Mouse (Mus musculus): ENCODE data around the gene Trim47.
"Not testable (repeated sequence)": the region's sequence is repeated elsewhere in the genome, so short reads cannot be mapped to it uniquely, and the experiment has no call there.

Gene Trim47

GRCm38 (mm10) chr11:116134171-116134570 lies 7.2 kb upstream of the Trim47 start:
- DNase-seq, result no peak

- DNase-seq, result no peak
Observed at GRCm38 (mm10) chr11:116133497-116133896, 6.5 kb upstream of the Trim47 start.

- peak in 1 of 2 experiments; percentile 46 for DNase-seq
Observed at GRCm38 (mm10) chr11:116132366-116133333, 5.6 kb upstream of the Trim47 start.

- DNase-seq, result no peak
Observed at GRCm38 (mm10) chr11:116131349-116132170, 4.5 kb upstream of the Trim47 start.

- DNase-seq, result peak; percentile 88 to 90
Observed at GRCm38 (mm10) chr11:116130488-116131205, 3.6 kb upstream of the Trim47 start, which contains the start of gene Trim65. TSS of gene Trim65 (minus strand) at chr11:116131128.

DNA sequence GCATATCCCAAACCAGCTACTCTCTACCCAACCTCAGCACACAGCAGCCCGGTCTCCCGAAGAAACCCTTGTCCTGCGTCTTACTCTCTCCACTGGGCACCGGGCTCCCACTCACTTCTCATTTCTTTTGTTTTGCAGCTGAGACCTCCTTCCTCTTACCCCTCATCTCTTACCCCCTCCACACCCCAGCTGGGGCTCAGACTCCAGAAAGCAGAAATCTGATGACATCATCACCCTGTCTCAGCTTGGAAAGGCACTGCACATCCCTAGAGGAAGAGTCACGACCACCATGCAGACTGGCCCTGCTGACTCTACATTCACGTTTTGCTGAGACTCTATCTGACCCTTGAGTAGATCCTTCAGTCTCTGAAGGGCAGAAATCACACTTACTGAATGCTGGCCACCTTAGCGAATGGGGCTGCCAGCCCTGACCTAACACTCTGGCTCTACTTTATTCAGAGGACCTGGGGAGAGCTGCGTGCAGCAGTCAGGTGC lies 3.0 kb upstream of the Trim47 start:
- no peak for DNase-seq

GRCm38 (mm10) chr11:116129091-116129790 lies 2.2 kb upstream of the Trim47 start:
- DNase-seq, result no peak

GRCm38 (mm10) chr11:116127986-116128385 lies 976 bp upstream of the Trim47 start:
- DNase-seq, result no peak

GRCm38 (mm10) chr11:116126261-116126660 lies 749 bp downstream of the Trim47 start:
- DNase-seq, result no peak

GRCm38 (mm10) chr11:116121731-116122245 lies 5.2 kb downstream of the Trim47 start:
- not testable (repeated sequence) for DNase-seq

GRCm38 (mm10) chr11:116117819-116118218 lies 9.2 kb downstream of the Trim47 start:
- peak in 1 of 2 experiments; percentile 45 for DNase-seq

DNA sequence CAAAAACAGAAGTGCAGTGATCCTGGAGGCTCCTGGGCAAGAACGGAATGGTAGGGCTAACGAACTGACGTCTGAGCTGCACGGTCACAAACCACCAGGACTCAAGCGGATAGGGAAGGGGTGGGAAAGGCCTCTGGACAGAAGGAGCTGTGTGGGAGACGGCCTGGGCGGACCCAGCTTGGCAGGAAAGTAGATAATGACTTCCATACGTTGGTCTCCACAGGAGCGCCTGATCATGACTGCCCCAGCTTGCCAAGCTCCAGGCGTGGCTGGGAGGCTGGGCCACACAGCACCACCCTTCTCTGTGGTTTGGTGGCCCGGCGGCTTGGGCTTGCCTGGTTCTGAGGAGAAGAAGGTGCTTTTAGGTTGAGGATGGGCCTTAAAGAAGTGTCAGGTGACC lies 9.8 kb downstream of the Trim47 start:
- DNase-seq, result no peak

DNA sequence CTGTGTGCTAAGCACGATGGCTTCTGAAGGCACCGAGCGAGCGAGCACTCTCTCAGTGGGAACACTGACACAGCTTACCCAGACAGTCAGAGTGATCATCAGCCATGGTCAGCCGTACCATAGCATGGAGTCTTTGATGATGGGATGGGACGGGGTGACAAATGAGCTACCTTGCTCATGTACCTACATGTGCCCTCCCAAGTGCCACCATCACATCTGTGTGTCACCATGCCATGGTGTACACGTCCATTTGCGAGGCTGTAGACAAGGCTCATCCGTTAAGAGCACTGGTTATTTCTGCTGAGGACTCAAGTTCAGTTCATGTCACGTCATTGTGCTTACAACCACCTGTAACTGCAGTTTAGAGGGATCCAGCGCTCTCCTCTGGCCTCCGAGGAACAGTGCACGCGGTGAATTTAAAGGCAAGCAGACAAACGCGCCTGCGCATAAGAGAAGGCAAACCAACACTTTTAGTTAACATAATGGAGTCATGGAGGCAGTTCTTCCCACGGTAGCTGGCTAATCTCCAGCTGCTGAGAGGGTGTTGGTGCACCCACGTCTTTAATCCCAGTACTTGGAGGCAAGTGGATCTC lies 15.3 kb downstream of the Trim47 start:
- DNase-seq, result no peak

- DNase-seq, result no peak
Observed at GRCm38 (mm10) chr11:116111067-116111466, 15.9 kb downstream of the Trim47 start.

DNA sequence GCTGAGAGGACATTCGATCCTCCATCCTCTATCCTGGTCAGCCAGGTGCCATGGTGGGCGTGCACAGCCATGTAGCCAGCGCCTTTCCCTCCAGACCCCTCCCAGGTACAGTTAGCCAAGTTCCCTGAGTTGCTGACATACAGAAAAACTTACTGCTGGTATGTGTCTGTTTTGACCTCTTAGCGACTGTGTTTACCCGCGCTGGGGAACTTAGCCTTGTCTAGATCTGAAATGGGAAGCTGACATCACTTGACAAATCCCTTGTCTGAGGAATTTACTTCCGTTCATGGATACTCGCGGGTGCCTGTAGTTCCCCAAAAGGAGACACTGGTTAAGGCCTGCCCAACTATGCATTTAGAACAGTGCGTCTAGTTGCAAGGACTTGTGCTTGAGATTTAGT lies 16.5 kb downstream of the Trim47 start:
- peak in 1 of 2 experiments; percentile 47 for DNase-seq

GRCm38 (mm10) chr11:116110131-116110530 lies 16.9 kb downstream of the Trim47 start:
- peak; percentile 79 to 86 for DNase-seq

DNA sequence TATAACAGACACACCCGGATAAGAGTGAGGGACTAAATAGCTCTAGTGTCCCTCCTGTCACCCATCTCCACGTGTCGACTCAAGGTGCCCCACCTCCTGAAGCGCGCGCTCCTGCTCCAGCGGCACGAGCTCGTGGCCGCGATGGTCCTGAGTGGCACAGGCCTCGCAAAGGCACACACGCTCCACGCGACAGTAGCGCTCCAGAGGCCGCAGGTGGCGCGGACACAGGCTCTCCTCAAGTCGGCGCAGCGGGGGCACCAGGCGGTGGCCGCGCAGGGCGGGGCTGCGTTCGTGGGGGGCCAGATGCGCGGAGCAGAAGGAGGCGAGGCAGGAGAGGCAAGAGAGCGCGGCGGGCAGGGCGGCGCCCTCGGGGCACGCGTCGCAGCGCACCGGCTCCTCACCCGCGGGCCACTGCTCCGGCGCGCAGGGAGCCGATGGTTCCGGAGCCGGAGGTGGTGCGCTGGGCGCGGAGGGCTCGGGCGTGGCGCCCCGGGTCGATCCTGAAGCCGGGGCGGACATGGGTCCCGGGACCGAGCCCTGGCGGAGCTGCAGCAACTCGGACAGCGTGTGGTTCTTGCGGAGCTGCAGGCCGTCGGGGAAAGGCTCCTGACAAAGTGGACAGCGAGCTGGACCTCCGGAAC lies 17.4 kb downstream of the Trim47 start:
- peak in 1 of 2 experiments; percentile 52 for DNase-seq

DNA sequence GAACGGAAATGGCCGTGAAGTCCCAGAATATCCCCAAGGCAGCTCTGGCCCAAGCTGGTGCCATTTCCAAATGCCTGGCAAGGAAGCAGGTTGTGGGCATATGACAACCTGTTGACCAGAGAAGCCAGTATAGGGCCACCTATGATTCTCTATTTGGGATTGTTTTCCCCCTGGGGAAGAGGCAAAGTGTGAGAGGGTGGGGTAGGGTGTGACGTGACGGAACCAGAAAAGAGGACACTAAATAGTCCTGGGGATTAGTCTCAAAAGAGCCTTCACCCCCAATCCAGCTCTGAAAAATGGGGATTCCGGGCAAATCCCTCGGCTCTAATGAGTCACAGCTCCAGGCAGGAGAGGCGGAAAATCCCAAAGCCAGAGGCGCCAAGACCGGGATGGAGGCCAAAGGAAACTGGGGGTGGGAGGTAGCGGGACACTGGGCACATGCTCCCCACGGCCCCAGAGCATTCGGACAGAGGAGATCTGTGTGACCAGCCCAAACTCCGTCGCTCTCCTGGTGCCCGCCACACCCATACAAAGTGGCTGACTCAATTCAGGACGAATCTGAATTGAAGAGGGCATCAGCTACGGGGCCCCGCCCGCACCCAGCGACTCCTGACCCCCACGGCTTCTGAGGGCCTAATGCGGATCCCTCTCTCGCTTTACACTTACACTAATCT lies 18.4 kb downstream of the Trim47 start:
- DNase-seq, result peak in 1 of 2 experiments; percentile 73

- DNase-seq, result peak in 1 of 2 experiments; percentile 65
Observed at GRCm38 (mm10) chr11:116107777-116108285, 19.2 kb downstream of the Trim47 start.
